Mouse (Mus musculus) cerebellum, postnatal 10 days (tissue): Measurements from ENCODE around the gene Gstm2.
"Not testable (repeated sequence)": the region's sequence is repeated elsewhere in the genome, so short reads cannot be mapped to it uniquely, and the experiment has no call there.

Experiments
- DNase-seq, 2 experiments: peaks; one replicate each; pipeline ENCODE4 v3.0.0; 2021; ENCODE audit warnings: mixed read lengths in 2 of 2

Gstm2 gene

DNA sequence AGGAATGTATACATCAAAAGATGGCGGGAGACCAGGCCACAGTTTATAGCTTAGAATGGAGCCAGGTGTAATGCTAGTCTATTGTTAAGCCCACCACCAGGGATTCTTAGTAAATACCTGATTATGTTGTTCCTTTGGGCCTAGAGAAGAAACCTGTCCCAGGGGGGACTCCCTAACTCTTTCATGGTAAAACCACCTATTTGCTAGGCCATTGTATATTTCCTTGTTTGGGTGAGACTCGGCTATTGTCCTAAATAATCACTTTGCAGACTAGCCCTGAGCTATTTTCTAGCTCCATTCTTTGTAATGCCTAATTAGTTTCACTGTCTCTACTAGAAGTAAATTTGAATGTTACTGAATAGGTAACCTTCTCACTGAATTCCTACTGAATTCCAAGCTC lies 9.7 kb upstream of the Gstm2 start:
- not testable (repeated sequence) for DNase-seq

DNA sequence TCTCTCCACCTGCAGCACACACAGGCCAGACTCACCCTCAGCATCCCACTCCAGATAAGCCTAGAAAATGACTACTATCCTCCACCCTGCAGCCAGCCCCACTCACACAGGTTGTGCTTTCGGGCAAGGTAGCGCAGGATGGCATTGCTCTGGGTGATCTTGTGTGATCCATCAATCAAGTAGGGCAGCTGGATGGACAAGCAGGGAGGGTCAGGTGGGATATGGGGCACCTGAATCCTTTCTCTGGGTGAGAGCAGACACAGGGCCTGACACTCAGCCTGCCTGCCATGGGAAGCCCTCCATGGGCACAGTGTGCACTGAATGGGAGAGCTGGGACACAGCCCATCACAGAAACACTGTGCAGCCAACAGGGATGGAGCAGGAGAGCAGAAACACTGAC lies 1.1 kb downstream of the Gstm2 start:
- DNase-seq: not testable (repeated sequence)

DNA sequence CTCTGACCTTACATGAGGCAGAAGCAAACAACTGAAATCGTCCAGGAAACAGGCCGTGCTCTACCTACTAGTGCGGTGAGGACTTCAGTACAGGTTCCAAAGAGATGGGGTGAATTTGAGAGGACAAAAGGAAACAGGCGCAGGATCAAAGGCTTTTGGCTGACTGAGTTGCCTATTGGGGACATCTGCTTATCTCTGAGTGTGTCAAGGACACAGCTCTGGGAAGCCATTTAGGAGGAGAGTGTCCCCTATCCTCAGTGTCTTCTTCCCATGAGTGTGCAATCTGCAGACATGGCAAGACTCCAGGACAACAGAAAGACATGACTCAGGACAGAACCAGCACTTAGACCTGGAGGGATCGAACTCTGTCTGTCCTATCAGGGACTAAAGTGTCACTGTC lies 1.8 kb downstream of the Gstm2 start:
- DNase-seq: no peak

DNA sequence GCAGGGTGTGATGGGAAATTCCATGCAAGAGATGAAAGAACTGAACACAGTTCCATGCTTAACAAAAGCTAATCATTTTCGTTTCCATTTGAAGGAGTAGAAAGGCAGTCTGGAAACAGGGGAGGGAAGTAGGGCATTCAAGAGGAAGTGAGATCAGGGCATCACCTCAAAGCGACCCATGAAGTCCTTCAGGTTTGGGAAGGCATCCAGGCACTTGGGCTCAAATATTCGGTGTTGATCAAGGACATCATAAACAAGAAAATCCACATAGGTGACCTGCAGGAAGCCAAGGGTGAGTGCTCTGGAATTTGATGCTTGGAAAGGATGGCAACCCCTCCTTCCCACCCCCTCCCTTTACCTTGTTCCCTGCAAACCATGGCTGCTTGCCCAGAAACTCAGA lies 2.5 kb downstream of the Gstm2 start:
- no peak for DNase-seq

DNA sequence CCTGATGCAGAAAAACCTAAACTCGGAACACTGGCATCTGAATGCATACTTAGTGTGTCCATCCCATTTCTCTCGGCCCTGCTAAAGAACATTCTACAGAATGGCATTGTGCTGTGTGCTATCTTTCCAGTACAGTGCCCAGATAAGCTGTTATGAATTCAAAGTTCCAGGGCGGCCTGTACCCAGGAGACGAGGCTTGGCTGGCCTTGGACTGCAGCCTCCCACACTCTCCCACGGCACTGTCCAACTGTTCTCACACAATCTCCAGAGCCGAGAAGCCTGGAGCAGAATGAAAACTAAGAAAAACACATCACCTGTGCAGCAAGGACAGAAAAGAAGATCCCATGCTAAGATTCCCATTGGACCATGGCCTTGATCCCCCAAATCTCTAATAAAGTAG lies 3.5 kb downstream of the Gstm2 start:
- DNase-seq: no peak

DNA sequence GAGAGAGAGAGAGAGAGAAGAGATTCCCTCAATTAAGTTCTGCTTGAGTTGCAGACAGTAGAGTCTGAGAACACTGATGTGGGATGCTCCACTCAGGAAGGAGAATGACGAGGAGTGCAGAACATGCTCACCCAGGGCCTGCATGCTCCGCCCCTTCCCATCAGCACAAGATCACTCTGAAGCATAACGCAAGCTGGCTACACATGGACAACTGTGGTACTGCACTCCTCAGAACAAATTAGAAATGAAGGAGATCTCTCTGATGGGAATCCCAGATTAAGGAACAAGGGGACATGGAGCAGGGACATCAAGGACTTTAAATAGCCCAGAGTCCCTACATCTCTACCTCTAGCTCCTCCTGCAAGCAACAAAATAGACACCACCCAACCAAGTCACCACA lies 5.0 kb downstream of the Gstm2 start:
- no peak for DNase-seq

DNA sequence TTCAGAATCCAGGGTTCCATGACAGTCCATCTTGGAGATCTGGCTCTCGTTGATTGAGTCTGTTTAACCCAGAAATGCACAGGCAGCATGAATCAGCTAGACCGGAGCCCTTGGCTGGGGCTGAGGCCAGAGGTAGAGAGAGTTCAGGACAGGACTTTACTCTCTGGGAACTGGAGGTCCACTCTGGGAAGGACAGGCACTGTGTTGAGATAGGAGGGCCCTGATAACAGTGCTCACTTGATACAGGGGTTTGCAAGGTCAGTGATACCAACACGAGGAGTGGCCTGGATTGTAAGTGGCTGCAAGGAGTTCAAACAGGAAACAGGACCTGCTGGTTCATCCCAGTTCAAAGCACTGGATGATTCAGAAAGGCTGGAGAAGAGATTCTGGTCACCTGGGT lies 8.6 kb downstream of the Gstm2 start:
- DNase-seq: no peak

DNA sequence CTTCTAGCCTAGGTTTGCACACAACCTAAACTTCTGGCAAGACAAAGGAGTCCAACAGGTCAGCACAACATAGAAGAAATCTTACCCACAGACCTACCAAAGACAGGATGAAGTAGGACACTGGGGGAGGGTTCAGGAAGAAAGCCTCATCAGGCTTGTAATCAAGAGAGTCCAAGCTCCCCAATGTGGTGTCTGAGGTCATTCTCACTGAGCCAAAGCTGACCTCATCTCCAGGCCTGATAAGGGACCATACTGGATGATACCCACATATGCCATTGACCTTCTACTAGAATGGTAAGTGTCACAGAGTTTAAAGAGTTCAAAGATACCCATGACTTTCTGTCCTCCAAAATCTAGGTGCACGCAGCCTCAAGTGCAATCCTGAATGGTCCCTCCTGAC lies 12.0 kb downstream of the Gstm2 start:
- DNase-seq: no peak

DNA sequence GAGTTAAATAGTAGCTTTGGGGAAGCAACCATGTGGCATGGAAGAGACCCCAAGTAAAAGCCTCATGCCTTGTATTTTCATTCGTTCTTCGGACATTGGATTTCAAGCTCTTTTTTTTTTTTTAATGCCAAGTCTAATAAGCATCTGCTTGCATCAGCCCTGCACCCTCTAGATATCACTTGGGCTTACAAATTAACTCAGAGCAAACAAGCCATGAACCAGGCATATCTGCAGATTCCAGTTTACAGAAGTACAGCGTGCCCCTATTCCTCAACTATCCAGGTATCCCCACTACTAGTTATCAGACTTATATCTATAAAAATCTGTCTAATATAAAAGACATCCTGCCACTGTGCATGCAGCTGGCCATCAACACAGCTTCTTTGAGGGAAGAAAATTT lies 14.2 kb downstream of the Gstm2 start:
- no peak for DNase-seq

DNA sequence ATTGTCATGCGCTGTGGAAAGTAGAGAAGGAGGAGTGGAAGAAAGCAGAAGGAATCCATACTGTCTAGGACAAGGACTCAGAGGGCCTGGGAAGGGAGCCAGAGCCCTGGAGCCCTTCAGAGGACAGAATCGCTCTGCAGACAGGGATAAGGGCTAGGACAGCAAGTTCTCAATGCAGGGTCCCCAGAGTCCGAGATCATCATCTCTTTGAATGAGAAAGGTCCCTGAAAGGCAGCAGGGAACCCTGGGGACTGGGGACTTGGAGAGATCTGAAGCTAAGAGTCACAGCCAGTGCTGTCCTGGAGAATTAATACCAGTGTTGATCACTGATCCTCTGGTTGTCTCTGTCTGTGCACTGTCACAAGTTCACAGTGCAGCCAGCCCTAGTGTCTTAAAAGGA lies 15.2 kb downstream of the Gstm2 start:
- DNase-seq: not testable (repeated sequence)

DNA sequence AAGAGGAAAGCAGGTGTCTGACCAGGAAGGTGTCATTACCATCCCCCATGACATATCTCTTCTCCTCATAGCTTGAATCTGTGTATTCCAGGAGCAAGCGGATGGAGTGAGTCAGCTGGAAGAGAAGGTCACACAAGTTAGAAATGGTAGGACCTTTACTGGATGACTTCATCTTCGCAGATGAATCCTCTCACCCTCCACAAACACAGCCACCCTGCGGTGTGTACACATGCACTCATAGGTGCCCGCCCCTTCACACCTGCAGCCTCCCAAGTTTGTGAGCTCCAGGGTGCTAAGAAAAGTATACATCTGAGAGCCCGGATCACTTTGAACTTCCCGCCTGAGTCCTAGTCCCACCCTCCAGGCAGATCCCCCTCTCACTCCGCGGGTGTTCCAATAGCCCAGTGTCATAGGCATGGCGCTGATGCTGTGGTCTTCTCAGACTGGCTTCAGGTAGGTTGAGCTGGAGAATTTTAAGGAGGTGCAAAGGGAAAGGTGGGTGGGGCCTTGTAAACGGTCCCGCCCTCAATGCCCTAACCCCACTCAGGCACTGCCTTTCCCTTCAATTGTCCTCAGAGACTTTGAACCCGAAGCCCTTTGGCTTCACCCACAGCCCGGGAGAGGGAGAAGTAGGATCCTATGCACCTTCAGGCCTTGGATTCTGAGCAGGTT lies 17.4 kb downstream of the Gstm2 start, which contains the start of gene Gstm3:
Gstm3 (minus strand) TSS at position 560 of the 672 bp plus-strand sequence.
- no peak for DNase-seq

DNA sequence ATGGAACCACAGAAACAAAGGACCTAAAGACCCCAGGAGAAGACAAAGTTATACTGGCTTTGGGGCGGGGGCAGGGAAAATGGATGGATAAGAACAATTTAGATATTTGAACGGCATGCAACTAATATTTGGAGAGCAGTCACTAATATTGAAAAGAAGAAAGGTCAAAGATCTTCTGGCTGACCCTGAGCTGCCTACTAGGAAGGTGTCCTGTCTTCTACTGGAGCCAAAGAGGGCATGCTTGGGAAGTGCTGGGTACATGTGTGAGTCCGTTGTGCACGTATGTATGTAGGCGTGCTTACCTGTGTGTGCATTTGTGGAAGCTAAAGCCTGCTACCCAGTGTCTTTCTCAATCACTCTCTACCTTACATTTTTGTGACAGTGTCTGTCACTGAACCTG lies 19.6 kb downstream of the Gstm2 start:
- no peak for DNase-seq

DNA sequence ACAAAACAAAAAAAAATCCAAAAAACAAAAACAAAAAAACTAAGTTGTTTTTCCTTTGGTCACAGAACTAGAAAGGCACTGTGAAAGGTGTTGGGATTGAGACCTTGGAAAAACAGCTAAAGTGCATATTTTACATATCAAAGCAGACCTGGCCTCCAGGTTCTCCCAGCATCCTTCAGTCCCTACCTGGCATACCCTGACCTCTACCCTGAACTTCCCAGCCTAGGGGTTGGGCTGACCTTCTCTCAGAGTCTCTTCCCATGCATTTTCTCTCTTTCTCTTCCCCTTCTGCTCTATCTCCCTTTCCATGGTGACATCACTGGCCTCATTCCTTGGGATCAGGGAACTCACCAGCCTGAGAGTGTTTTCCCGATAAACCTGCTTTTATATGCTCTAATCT lies 20.7 kb downstream of the Gstm2 start:
- no peak for DNase-seq

DNA sequence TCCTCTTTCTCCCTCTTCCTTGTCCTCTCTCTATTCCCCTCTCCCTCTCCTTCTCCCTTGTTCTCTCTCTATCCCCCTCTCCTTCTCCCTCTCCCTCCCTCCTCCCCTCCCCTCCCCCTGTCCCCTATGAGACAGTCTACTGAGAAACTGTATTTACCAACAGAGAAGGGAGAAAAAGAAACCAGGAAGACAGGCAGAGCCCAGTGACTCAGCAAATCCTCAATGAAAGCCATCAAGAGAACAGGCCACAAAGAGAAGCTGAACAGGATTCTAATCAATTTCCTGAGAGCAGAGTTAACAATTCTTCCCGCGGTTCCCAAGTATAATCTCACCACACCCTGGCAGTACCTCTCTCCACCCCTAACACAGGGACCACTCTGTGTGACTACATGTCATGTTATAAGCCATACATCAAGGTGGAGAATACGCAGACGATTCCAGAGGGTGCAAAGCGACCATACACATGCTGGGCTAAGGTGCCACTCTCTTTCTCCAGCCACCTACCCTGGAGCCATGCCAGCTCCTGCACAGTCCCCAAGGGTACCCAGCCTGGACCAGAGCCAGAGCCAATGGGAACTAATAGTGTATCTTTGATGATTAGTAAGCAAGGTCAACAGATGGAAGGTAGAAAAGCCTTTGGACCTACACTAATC lies 21.5 kb downstream of the Gstm2 start:
- DNase-seq: peak in 1 of 2 experiments; percentile 21

DNA sequence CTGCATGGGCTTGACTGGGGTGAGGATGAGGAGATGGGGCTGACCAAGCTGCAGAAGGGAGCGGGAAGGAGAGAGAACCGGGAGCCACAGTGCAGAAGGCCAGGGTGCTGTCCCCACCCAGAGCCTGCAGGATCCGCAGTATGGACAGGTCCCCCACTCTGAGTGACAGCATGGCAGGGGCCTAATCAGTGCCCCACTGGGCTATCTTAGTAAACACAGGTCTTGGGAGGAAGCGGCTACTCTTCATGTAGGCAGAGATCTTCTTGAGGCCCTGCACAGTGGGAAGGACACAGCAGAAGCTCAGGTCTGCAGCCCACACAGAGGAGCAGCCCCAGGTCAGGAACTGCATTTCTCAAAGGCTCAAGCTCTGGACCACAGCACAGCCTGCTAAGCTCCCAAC lies 22.2 kb downstream of the Gstm2 start:
- no peak for DNase-seq

DNA sequence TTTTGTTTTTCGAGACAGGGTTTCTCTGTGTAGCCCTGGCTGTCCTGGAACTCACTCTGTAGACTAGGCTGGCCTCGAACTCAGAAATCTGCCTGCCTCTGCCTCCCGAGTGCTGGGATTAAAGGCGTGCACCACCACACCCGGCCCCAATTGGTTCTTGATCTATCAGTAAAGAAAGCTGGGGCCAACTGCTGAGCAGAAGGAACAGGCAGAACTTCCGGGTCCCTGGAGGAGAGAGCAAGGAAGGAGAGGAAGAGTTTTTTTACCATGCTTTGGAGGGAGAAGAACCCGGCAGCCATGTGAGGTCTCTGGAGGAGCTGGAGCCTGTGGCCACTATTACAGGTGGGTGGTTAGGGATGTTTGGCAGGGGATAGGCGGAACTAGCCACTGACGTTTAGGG lies 31.0 kb downstream of the Gstm2 start:
- DNase-seq: not testable (repeated sequence)

DNA sequence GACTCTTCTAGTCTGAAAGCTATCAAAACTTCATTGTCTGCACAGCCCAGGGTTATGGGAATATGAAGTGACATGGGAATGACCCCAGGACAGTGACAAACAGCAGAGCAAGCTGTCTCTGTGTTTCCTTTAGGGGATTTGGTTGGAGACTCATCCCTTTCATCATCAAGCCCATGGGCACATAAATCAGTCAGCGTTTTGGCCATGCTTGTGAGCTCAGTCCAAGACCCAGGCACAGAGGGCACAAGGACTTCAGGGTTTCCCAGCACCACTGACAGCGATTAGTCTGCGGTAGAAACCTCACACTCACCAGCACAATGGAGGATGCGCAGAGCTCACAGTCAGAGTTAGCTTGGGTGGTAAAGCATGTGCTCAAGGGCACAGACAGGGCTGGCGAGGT lies 32.3 kb downstream of the Gstm2 start:
- no peak for DNase-seq

DNA sequence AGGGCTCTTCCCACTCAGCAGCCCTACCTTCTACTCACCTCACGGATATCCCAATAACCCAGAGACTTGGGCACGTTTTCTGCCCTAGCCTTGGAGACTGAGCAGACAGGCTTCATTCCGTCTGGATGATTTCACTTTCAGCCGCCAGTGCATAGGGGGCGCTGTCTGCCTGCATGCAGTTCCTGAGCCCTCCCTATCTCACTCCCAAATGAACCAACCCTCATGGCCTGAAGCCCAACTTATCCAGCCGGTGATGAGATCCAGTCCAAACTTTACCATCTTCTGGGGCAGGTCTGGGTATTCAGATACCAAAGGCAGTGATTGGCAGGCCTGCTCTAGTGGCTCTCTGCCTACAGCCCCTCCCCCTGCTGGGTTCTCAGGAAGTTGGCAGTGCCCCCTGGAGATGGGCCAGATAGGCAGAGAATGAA lies 32.9 kb downstream of the Gstm2 start:
- DNase-seq: peak; percentile 93

DNA sequence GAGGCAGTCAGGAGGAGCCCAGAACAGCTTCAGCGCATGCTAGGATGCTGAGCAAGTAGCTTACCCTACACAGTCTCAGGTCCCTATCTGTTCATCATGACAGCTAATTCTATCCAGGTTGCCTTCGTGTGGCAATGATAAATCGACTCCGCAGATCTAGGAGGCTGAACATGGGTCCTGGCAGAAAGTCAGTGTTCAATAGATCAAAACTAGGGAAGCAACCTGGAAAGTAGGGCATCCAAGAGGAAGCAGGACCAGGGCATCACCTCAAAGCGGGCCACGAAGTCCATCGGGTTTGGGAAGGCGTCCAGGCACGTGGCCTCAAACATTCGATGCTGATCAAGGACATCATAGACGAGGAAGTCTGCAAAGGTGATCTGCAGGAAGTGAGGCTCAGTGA lies 35.7 kb downstream of the Gstm2 start:
- no peak for DNase-seq

DNA sequence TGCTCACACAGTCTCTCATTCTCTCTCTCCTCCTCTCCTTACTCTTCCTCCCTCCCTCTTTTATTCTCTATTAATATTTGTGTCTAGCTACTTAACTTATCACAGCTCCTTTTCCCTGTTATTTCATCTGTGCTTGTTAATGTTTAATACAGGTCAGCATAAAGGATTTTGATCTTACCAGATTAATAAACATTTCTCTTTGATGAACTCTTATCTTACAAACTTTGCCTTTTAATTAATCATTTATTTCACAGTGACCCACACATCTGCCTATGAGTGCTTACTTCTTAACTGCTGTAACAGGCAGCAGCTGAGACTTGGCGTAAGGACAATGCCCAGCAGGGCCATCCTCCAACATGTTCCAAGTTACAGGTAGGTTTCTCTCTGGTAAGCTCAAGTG lies 36.8 kb downstream of the Gstm2 start:
- not testable (repeated sequence) for DNase-seq

DNA sequence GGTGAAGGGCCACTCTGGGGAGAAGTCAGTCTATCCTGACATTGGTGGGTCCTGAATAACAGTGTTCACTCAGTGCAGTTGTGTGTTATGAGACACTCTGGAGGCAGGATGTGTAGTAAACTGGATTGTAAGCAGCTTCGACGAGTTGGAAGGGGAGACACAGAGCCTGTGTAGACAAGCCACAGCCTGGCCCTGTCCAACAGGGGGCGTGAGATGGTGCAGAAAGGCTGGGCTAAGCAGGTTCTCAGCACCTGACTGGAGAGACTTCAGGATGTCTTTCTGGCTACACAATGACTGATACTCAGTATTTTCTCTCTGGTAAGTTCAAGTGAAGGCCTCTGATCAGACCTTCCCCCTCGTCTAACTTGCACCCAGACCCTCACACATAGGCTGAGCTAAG lies 40.5 kb downstream of the Gstm2 start:
- DNase-seq: no peak

DNA sequence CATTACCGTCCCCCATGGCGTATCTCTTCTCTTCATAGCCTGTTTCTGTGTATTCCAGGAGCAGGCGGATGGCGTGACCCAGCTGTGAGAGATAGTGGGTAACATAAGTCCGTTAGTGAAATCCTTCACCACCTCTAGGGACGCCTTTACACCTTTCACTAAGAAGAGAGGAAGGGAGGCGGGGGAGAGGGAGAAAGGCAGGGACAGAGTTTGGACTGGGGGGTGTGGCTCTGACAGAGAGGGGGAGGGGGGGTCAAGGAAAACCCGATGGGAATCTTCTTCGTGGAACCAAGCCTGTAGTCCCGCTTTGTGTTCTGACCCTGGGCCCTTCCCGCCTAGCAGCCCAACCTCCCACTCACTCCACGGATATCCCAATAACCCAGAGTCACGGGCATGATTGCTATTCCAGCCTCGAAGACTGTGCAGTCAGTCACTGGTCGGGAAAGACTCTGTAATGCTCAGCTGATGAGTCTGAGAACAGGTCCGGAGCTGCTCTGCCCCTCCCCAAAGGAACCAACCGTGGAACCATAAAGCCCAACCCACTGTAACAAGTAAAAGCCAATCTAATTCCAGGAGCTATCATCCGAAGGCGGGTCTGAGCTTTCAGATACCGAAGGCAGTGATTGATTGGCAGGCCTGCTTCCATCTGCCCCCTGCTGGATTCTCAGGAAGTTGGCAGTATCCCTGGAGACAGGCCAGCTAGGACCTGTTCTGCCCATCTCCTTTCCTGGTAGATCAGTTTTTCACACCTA lies 42.8 kb downstream of the Gstm2 start, which contains the start of gene Gstm6:
Gstm6 (minus strand) TSS at position 511 of the 752 bp plus-strand sequence.
- DNase-seq: peak; percentile 62 to 68

DNA sequence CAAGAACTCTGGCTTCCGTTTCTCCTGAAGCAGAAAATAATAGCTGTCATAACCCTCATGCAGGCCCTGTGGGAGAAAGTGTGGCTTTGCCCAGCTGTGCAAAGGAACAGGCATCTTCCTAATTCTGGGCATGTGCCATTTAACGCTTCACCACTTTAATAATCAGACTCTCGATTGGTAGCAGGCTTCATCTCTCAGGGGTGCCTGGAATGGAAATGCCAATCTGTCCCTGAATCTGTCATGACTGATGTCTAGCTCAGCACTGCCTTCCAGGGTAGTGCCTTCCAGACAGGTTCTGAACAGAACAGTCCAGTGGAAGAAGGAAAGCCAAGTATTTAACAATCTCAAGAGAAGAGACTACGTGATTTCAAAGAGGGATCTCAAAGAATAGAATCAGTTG lies 45.0 kb downstream of the Gstm2 start:
- peak; percentile 72 to 76 for DNase-seq

DNA sequence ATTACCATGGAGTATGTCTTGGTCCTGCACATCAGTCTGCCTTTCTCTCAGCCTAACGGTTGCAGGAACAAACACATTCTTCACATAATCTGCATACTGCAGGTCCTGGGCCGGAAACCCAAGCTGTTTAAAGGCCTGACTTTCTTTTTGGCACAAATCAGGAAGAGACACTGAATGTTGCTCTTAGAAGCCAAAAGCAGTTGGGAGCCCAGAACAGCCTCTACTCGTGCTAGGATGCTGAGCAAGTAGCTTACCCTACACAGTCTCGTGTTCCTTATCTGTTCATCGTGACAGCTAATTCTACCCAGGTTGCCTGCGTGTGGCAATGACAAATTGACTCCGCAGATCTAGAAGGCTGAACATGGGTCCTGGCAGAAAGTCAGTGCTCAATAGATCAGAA lies 45.7 kb downstream of the Gstm2 start:
- peak in 1 of 2 experiments; percentile 33 for DNase-seq
